Mouse (Mus musculus) layer of hippocampus, adult 2 months (tissue): Measurements from ENCODE around the gene Mindy4. TPM values are rescaled to one million over a fixed set of nuclear protein-coding genes. Genes with fewer than 3 reads are reported as not detected.

Source experiments
- DNase-seq, 2 experiments: peaks; one replicate each; pipeline ENCODE4 v3.0.0; 2022; ENCODE audit warnings: low spot score in 2 of 2
- H3K27ac ChIP-seq: fragments of 200-600 bp; 2 replicates; pipeline ENCODE4 v1.8.1; 2022
- H3K4me3 ChIP-seq: fragments of 200-600 bp; 2 replicates; pipeline ENCODE4 v1.8.1; 2022; ENCODE audit warnings: mild to moderate bottlenecking
- CTCF ChIP-seq: fragments of 200-600 bp; conservative IDR thresholded peaks from 2 replicates; pipeline ENCODE4 v1.8.1; 2022; ENCODE audit warnings: antibody characterized with exemption, mild to moderate bottlenecking, moderate library complexity
- total RNA-seq, 2 experiments: library from RNA; stranded (reverse); gene quantifications; 2 replicates each; pipeline ENCODE4 v1.2.3; 2021

Mindy4 gene
- total RNA-seq, 2 experiments from 2014 or later, result 13.0 to 14.5 TPM

DNA sequence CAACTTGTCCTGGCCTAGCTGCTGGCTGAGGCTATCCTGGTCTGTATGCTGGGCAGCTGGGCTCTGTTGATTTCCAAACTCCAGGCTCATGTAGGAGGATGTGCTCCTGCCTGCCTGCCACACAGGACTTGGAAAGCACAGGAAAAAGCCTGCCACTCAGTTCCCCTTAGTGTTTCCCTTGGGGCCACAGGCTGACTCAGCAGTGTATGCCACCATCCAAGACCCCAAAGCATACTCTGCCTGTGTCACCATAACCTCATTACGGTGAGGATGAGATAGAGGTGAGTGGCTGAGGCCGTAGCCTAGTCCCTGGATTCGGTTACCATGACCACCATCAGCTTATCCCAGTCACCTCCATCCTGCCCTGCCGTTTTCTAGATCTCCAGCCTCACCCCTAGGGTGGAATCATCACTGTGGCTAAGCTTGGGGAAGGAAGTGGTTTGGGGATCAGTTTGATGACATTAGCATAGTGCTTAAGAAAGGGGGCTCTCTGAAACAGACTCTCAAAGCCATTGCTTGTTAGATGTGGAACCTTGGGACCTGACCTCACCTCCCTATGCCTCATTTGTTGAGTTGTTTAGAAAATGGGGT lies 73.6 kb downstream of the Mindy4 start:
- no peak for TF ChIP-seq CTCF
- DNase-seq, result no peak
- H3K27ac ChIP-seq, result no peak overlapping the region
- no peak overlapping the region for H3K4me3 ChIP-seq

DNA sequence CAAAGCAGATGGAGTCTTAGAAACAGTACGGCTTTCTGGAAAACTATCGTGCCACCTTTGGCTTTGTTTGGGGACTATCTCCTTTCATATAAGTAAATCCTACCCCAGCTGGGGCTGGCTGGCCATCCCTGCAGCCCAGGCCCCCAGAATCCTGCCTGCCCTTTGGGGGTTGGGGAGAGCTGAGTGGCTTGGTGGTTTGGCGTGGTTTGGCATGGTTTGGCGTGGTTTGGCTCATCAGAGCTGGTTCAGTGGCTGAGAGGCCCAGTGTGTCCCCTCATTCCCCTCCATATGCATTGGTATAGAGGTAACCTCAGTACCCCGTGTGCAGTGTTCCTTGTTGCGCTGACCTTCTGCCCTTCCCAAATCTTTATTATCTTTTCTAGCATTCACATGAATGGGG lies 74.9 kb downstream of the Mindy4 start:
- Histone ChIP-seq H3K27ac (no peak overlapping the region), H3K4me3 (no peak overlapping the region)
- no peak for DNase-seq
- TF ChIP-seq CTCF, result no peak

DNA sequence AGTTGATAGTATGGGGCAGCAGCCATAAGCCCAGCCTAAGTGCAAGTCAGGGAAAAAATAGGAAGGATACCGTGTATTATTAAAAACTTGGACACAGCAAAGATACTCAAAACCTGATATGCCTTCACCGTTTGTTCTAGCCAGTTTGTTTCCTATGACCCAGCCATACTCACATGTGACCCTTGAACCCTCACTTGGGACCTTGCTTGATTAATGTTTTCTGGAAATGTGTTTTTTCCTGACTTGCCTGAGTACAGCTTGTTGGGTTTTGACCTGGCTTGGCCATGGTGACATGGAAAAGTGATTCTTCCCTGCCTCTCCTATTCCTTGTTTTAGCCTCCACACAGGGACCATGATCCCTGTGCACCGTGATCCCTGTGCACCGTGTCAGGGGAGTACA lies 75.3 kb downstream of the Mindy4 start:
- Histone ChIP-seq H3K27ac (no peak overlapping the region), H3K4me3 (no peak overlapping the region)
- no peak for TF ChIP-seq CTCF
- DNase-seq, result no peak

DNA sequence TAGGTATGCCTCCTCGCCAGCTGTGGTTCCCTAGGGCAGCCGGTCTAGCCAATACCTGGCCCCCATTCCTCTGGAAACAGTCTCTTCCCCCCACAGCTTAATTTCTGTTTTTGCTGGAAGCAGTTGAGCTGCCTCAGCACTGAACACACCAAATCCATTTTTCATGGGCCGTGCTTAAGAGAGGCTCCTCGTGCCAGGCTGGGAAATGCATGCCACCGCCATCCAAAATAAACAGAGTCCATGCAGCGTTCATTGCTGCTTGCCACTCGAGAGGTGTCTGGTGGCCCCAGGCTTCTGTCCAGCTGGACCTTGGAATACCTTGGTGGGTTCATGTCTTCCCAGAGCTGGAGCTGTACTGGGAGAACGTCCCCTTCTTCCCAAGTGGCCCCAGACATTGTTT lies 77.8 kb downstream of the Mindy4 start:
- H3K27ac ChIP-seq, result no peak overlapping the region
- no peak for DNase-seq
- no peak overlapping the region for H3K4me3 ChIP-seq
- TF ChIP-seq CTCF, result no peak

DNA sequence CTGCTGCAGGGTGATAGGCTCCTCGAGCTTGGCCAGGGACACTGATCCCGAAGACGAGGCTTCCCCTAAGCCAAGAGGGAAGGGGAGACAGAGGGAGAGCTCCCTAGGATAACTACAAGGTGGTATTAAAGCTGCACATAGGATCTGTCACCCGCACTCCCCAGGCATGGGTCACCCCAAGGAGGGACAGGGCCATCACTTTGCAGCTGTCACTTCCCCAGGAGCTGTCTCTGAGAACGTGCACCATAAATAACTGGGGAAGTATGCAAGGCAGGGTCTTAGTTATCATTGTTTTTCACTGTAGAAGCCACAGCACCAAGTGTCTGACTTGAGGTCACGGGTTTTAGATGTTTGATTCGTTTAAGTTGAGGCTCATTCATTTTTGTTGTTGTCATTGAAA lies 78.5 kb downstream of the Mindy4 start:
- no peak for DNase-seq
- H3K4me3 ChIP-seq, result no peak overlapping the region
- no peak for TF ChIP-seq CTCF
- H3K27ac ChIP-seq, result no peak overlapping the region

DNA sequence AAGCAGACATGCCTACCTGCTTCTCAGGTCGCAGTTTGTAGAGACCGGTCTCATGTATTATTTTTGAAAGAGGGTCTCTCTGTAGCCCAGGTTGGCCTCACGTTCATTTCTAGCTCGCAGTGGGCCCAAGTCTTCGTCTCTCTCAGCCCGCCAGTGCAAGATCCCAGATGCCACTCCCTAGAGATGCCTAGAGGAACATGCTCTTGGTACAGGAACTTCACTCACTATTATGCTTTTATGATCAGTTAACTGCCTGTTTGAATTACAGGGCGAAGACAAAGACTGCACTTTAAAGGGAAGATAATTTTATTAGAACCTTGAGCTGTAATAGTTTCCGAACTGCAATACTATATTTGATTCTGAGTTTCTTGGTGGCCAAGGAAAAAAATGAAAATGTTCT lies 79.2 kb downstream of the Mindy4 start:
- DNase-seq, result no peak
- TF ChIP-seq CTCF, result no peak
- H3K4me3 ChIP-seq, result no peak overlapping the region
- no peak overlapping the region for H3K27ac ChIP-seq

DNA sequence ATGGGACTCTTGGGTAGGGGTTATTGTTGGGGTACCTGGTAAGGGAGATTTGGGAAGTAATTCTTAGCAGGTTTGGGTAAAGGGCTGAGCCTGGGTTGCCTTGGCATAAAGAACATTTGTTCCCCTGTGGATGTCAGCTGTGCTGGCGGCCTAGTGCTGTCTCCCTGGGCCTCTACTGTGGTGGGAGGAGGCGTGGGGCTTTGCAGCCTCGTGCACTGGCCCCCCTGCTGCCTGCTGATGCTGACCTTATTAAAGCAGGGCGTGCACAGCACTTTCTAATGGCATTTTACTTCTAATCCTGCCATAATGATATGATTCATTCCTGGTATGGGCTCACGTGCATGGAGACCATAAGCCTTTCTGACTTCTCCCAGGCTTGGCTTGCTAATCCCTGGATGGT lies 82.0 kb downstream of the Mindy4 start:
- no peak overlapping the region for H3K4me3 ChIP-seq
- no peak for TF ChIP-seq CTCF
- DNase-seq, result no peak
- H3K27ac ChIP-seq, result no peak overlapping the region

DNA sequence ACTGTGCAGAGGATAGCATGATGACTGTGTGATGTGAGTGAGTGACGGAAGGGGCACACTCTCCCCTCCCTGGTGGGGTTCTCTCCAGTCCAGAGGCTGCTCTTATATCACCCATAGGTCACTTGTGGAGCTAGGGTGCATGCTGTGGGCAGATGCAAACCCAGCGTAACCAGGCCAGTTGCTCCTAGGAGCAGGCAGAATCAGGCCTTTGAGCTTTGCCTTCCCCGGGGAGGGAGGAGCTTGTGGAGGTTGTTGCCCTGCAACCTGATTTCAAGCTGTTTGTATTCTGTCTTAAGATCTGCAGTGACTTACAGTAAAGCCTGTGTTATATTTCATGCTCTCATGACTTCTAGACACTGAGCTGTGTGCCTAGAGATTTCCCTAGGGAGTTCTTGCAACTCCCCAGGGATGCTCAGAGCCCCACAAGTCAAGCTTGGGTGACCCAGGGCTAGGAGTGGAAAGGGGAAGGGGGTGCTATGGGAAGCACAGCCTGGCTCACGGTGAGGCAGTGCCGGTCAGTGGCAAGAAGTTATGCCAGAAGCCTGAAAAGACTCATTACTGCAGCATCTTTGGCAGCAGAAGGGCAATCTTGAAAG lies 84.9 kb downstream of the Mindy4 start:
- Histone ChIP-seq H3K27ac (no peak overlapping the region), H3K4me3 (no peak overlapping the region)
- no peak for DNase-seq
- TF ChIP-seq CTCF, result no peak

DNA sequence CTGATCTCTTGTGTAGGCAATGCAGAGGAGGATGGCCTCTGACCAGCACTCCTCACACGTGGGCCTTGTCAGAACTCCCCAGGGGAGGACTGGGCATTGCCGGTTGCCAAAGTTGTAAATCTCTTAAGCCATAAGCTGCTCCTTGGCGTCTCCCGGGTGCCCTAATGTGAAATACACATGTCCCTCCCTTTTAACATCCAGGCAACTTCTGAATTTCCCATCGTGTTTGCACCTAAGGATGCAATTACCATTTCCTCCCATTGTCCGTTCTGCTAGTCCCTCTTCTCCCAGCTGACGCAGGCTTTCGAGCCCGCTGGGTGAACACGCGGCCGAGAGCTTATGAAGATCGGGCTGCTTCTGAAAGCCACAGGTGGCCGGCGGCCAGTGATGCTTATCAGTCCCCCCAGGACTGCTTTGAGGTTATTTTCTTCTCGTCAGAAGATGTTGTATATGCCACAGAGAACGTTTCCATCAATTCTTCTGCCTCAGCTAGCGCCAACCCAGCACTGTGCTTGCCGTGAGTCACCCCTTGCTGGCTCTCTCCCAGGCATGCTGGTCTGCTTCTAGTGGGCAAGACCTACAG lies 91.5 kb downstream of the Mindy4 start:
- Histone ChIP-seq H3K27ac (no peak overlapping the region), H3K4me3 (no peak overlapping the region)
- no peak for TF ChIP-seq CTCF
- DNase-seq, result no peak

DNA sequence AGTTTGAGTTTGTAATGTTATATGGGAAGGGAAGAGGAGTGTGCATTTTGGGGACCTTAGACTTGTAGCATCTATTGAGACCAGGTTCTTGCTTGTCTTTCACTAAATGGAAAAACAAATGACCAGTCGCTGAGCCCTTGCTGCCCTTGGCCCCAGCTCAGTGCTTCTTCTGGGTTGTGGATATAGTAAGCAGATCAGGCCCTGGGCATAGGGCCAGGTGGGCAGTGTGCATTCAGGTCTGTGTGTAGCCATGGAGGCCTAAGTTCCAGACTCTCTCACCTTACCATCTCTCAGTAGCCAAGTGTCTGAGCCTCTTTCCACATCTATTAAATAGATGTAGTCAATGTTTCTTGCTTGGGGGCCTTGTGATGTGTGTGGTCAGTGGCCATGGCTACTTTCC lies 92.1 kb downstream of the Mindy4 start:
- no peak for TF ChIP-seq CTCF
- Histone ChIP-seq H3K4me3 (no peak overlapping the region), H3K27ac (no peak overlapping the region)
- no peak for DNase-seq

DNA sequence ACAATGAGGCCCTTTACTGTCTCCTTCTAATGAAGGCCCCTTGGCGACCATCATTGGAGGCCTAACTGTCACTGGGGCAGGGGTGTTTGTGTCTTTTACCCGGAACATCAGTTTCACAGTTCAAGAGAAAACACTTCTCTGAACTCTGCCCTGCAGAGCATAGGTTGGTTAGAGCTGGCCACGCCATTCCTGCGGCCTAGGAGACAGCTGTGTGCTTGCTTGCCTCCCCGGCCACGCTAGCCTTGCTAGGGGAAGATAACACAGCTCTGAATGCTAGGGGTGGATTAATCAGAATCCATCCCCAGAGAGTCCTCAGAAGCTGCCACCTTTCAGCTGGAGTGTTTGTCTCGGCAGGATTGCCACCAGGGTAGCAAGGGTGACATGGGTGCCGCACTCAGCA lies 96.3 kb downstream of the Mindy4 start:
- no peak overlapping the region for H3K27ac ChIP-seq
- H3K4me3 ChIP-seq, result no peak overlapping the region
- DNase-seq, result no peak
- no peak for TF ChIP-seq CTCF

DNA sequence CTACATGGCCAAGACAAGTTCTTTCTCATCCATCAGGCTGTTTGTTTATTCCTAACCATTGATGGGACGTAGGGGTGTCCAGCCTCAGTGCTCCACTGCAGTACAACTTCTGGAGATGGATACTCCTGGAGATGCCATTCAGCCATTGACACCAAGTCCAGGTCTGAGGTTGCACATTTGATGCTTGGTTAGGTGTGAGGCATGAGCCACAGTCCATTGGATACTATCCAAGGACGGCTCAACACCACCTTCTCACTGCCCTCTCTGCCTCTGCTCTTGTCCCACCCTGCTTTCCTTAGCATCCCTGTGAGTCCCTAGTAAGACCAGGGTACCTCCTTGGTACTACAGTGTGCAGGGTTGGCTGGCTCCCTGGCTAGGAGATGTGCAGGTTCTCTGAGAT lies 96.7 kb downstream of the Mindy4 start:
- no peak for TF ChIP-seq CTCF
- Histone ChIP-seq H3K27ac (no peak overlapping the region), H3K4me3 (no peak overlapping the region)
- no peak for DNase-seq

DNA sequence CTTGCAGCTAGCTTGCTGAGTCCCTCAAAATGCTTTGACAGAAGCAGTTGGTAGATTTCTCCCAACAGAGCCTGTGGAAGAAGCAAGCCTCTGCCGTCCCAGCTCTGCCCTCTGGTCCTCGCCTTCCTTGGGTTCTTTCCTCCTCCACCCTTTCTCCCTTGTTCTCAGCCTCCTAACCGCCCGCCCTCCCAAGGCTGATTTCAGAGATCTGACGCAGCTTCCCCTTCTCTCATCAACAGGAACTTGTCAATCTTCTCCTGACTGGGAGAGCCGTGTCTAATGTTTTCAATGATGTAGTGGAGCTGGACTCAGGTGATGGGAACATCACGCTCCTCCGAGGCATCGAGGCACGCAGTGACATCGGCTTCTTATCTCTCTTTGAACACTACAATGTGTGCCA lies 97.5 kb downstream of the Mindy4 start:
- no peak overlapping the region for H3K4me3 ChIP-seq
- no peak overlapping the region for H3K27ac ChIP-seq
- no peak for TF ChIP-seq CTCF
- no peak for DNase-seq

DNA sequence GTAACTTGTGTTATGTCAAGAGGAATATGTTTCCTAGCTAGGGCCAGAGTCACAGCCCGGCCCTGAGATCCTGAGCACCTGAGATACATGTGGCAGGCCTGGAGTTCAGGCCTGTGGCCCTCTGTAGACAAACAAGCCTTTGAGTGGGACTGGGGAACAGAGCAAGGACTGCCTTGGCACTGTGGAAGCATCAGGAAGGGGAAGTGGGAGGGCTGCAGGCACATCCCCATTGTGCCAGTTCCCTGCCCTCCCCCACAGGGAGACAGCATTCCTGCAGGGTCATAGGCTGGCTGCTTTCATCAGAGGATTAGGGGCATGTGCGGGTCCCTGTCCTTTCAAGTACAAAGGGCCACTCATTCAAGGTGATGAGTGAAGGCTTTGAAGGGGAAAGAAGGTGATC lies 107.0 kb downstream of the Mindy4 start:
- H3K27ac ChIP-seq, result no peak overlapping the region
- no peak overlapping the region for H3K4me3 ChIP-seq
- TF ChIP-seq CTCF, result no peak
- no peak for DNase-seq
